14 mouse cellular contexts compared by ENCODE assay signal in the genomic region with DNA sequence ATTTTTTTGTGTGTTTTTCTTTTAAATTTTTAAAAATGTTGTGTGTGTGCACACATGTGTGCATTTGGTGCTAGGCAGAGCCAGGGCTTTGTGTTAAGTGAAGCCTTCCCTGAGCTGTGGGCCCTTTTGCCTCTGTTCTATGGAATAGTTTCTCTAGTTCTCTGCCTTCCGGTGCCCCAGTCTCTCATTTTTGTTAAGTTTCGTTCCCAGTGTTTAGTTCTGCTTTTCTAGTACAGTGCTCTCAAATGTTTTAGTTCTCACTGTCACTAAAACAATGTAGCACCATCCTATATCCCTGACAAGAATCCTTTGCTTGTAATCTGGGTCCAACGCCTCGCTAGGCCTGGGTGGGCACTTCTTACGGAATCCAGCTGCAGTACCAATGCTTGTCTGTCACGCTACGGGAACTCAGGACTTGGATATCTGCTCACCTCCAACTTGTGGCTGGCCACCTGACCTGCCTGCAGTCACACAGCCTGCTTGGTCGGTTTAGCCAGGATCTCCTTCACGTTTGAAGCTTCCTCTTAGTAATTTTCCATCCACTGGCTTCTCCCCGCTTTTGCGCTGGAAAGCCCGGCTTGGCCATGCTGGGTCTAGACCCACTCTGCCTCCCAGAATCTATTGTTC. TPM values are rescaled to one million over a fixed set of nuclear protein-coding genes. Genes with fewer than 3 reads are reported as not detected.
DNase-seq lines count a peak whose midpoint lies in the region; ATAC-seq and TF ChIP-seq lines count a peak whose summit lies in the region.
"Had no signal": no experiment of that assay in that cellular context is flagged by ENCODE, and none has a peak within 500 bp of the region (broad histone marks: within the 10 kb centered on the region; RNA-seq: fewer than 3 reads in every experiment).

No protein-coding gene starts in this region.

- H3K9me3 ChIP-seq in forebrain, embryonic 11.5 days (ENCODE audit: control insufficient read depth, low read length): no peaks in the 10 kb centered on the region
- H3K9me3 ChIP-seq in forebrain, embryonic 16.5 days (ENCODE audit: control insufficient read depth, low read length): no peaks in the 10 kb centered on the region
- H3K9me3 ChIP-seq: forebrain, embryonic 13.5 days; liver, embryonic 13.5 days had no signal

- WGBS in thymus, adult 2 months: 41% methylated on average over 12 of the region's 12 CpGs
- 79% methylated on average over 12 of the region's 12 CpGs for WGBS in small intestine, adult 2 months
- 78% methylated on average over 12 of the region's 12 CpGs for WGBS in forebrain, embryonic 11.5 days
- whole genome bisulfite sequencing in forebrain, embryonic 16.5 days: 78% methylated on average over 12 of the region's 12 CpGs

- no peak overlapping the region for H3K4me2 ChIP-seq in forebrain, embryonic 11.5 days (ENCODE audit: low read depth, low read length, severe bottlenecking)
- no peak overlapping the region for H3K4me2 ChIP-seq in forebrain, embryonic 16.5 days (ENCODE audit: low read length)
- H3K4me2 ChIP-seq: forebrain, embryonic 13.5 days; liver, embryonic 13.5 days had no signal

- TF ChIP-seq CTCF in thymus, adult 2 months (IDR thresholded peaks at IDR 0.05; ENCODE audit: borderline replicate concordance, control insufficient read depth, extremely low read depth, insufficient read depth, low read length, poor library complexity): no peak
- no peak for TF ChIP-seq CTCF in bone marrow macrophage, adult 2 months (IDR thresholded peaks at IDR 0.05; ENCODE audit: low read depth, low read length)
- no peak for TF ChIP-seq CTCF in small intestine, adult 2 months (IDR thresholded peaks at IDR 0.05; ENCODE audit: extremely low read depth, insufficient read length, insufficient replicate concordance, low read depth, low read length)

- ATAC-seq in forebrain, embryonic 11.5 days (replicated peaks; ENCODE audit: low FRiP score): no peak
- no peak for ATAC-seq in forebrain, embryonic 16.5 days
- ATAC-seq: forebrain, embryonic 13.5 days; hindbrain, postnatal 0 days; Patski had no signal

- no peak for TF ChIP-seq POLR2A in thymus, adult 2 months (IDR thresholded peaks at IDR 0.05; ENCODE audit: control insufficient read depth, extremely low read depth, insufficient read depth, low read length, poor library complexity)
- no peak for TF ChIP-seq POLR2A in bone marrow macrophage, adult 2 months (IDR thresholded peaks at IDR 0.05; ENCODE audit: borderline replicate concordance, low read depth, low read length)
- TF ChIP-seq POLR2A in small intestine, adult 2 months (IDR thresholded peaks at IDR 0.05; ENCODE audit: low read depth, low read length): no peak

- H3K27me3 ChIP-seq in thymus, adult 2 months (ENCODE audit: control insufficient read depth, insufficient read depth, low read length): no peaks in the 10 kb centered on the region
- no peaks in the 10 kb centered on the region for H3K27me3 ChIP-seq in small intestine, adult 2 months (ENCODE audit: control insufficient read depth, insufficient read depth, low read length)
- no peaks in the 10 kb centered on the region for H3K27me3 ChIP-seq in forebrain, embryonic 11.5 days (ENCODE audit: control insufficient read depth, insufficient read depth, low read length)
- H3K27me3 ChIP-seq in forebrain, embryonic 16.5 days (replicated peaks; ENCODE audit: control insufficient read depth, insufficient read depth, low read length): no peaks in the 10 kb centered on the region
- H3K27me3 ChIP-seq: forebrain, embryonic 13.5 days; liver, embryonic 13.5 days; Patski had no signal

- H3K36me3 ChIP-seq in thymus, adult 2 months (ENCODE audit: control insufficient read depth, insufficient read depth, low read length): no peaks in the 10 kb centered on the region
- H3K36me3 ChIP-seq in small intestine, adult 2 months (ENCODE audit: control insufficient read depth, insufficient read depth, low read length): no peaks in the 10 kb centered on the region
- H3K36me3 ChIP-seq in forebrain, embryonic 11.5 days (ENCODE audit: control insufficient read depth, insufficient read depth, low read length): no peaks in the 10 kb centered on the region
- H3K36me3 ChIP-seq in forebrain, embryonic 16.5 days (ENCODE audit: control insufficient read depth, insufficient read depth): no peaks in the 10 kb centered on the region
- H3K36me3 ChIP-seq: liver, embryonic 13.5 days had no signal

- no peak overlapping the region for H3K9ac ChIP-seq in forebrain, embryonic 11.5 days (ENCODE audit: low read length)
- no peak overlapping the region for H3K9ac ChIP-seq in forebrain, embryonic 16.5 days (replicated peaks; ENCODE audit: low read depth, low read length)
- H3K9ac ChIP-seq: forebrain, embryonic 13.5 days; liver, embryonic 13.5 days had no signal

- H3K27ac ChIP-seq in thymus, adult 2 months (ENCODE audit: control insufficient read depth, insufficient read depth, low read length): peak overlapping the region; percentile 7; the same call in 1 of the 2 replicates
- peak overlapping the region; percentile 97 for H3K27ac ChIP-seq in bone marrow macrophage, adult 2 months (ENCODE audit: insufficient read depth, low read depth, low read length)
- H3K27ac ChIP-seq in small intestine, adult 2 months (ENCODE audit: insufficient read depth, low read depth, low read length): peak overlapping the region; percentile 24
- H3K27ac ChIP-seq in forebrain, embryonic 11.5 days (ENCODE audit: low read depth, low read length): no peak overlapping the region
- no peak overlapping the region for H3K27ac ChIP-seq in forebrain, embryonic 16.5 days (ENCODE audit: low read length)
- H3K27ac ChIP-seq: forebrain, embryonic 13.5 days; hindbrain, postnatal 0 days; liver, embryonic 13.5 days had no signal

- no peak overlapping the region for H3K4me3 ChIP-seq in thymus, adult 2 months (ENCODE audit: control insufficient read depth, insufficient read depth, low read length)
- H3K4me3 ChIP-seq in bone marrow macrophage, adult 2 months (ENCODE audit: insufficient read depth, low read length): peak overlapping the region; percentile 11; the same call in 1 of the 2 replicates
- no peak overlapping the region for H3K4me3 ChIP-seq in small intestine, adult 2 months (ENCODE audit: low read depth, low read length)
- H3K4me3 ChIP-seq in forebrain, embryonic 11.5 days (ENCODE audit: low read depth, low read length): no peak overlapping the region
- H3K4me3 ChIP-seq in forebrain, embryonic 16.5 days (replicated peaks; ENCODE audit: low read length): no peak overlapping the region
- H3K4me3 ChIP-seq: forebrain, embryonic 13.5 days; liver, embryonic 13.5 days; myocyte had no signal

- peaks cover 30% of the 10 kb centered on the region for H3K4me1 ChIP-seq in thymus, adult 2 months (replicated peaks; ENCODE audit: control insufficient read depth, insufficient read depth, low read length)
- peaks cover 38% of the 10 kb centered on the region for H3K4me1 ChIP-seq in bone marrow macrophage, adult 2 months (ENCODE audit: control insufficient read depth, insufficient read depth, low read length)
- peaks cover 15% of the 10 kb centered on the region for H3K4me1 ChIP-seq in small intestine, adult 2 months (ENCODE audit: control insufficient read depth, insufficient read depth, insufficient read length, low read length)
- H3K4me1 ChIP-seq in forebrain, embryonic 11.5 days (replicated peaks; ENCODE audit: control insufficient read depth, insufficient read depth, low read length): no peaks in the 10 kb centered on the region
- H3K4me1 ChIP-seq in forebrain, embryonic 16.5 days (replicated peaks; ENCODE audit: control insufficient read depth, insufficient read depth, low read length): no peaks in the 10 kb centered on the region
- H3K4me1 ChIP-seq: forebrain, embryonic 13.5 days had no signal

- no peak for DNase-seq in thymus, adult 2 months
- DNase-seq in thymus, adult 18-20 months: no peak
- peak; percentile 49 to 78 for DNase-seq in kidney, postnatal 25 days
- DNase-seq in forebrain, embryonic 11.5 days (ENCODE audit: low spot score): no peak
- no peak for DNase-seq in right cerebral cortex, postnatal 36 days (ENCODE audit: low spot score in 2 of 2)
- DNase-seq: liver, embryonic 13.5 days; thymus, postnatal 25 days had no signal

RNA-seq across cellular contexts. Expression of a gene that starts 8.2 kb away (rescaled TPM):
- 113 and 118 TPM in 2 replicates for polyA plus RNA-seq in thymus, adult 2 months (2012; rRNA removed)
- 133 and 140 TPM in 2 replicates for polyA plus RNA-seq in bone marrow macrophage, adult 2 months (2012; ENCODE audit: insufficient read depth, insufficient read length, missing spikeins)
- 79.2 and 124 TPM in 2 replicates for polyA plus RNA-seq in small intestine, adult 2 months (2012; rRNA removed)
- 117 and 119 TPM in 2 replicates for polyA plus RNA-seq in forebrain, embryonic 11.5 days (2014; fragmentation: Nextera tagmentation; extraction: Ambion mirVana)
- polyA plus RNA-seq in forebrain, embryonic 16.5 days (2015; fragmentation: Nextera tagmentation; extraction: Ambion mirVana): 135 and 146 TPM in 2 replicates

RNA-seq across cellular contexts. Expression of a gene that starts 29.8 kb away (rescaled TPM):
- 12.2 and 13.9 TPM in 2 replicates for polyA plus RNA-seq in thymus, adult 2 months (2012; rRNA removed)
- 13.6 and 16.6 TPM in 2 replicates for polyA plus RNA-seq in bone marrow macrophage, adult 2 months (2012; ENCODE audit: insufficient read depth, insufficient read length, missing spikeins)
- polyA plus RNA-seq in small intestine, adult 2 months (2012; rRNA removed): 2.2 and 2.9 TPM in 2 replicates
- polyA plus RNA-seq in forebrain, embryonic 11.5 days (2014; fragmentation: Nextera tagmentation; extraction: Ambion mirVana): 27.9 and 29.9 TPM in 2 replicates
- 12.3 and 15.5 TPM in 2 replicates for polyA plus RNA-seq in forebrain, embryonic 16.5 days (2015; fragmentation: Nextera tagmentation; extraction: Ambion mirVana)

RNA-seq across cellular contexts. Expression of a gene that starts 57.3 kb away (rescaled TPM):
- not detected in 2 replicates for polyA plus RNA-seq in thymus, adult 2 months (2012; rRNA removed)
- not detected in 2 replicates for polyA plus RNA-seq in bone marrow macrophage, adult 2 months (2012; ENCODE audit: insufficient read depth, insufficient read length, missing spikeins)
- polyA plus RNA-seq in small intestine, adult 2 months (2012; rRNA removed): not detected in 2 replicates
- polyA plus RNA-seq in forebrain, embryonic 11.5 days (2014; fragmentation: Nextera tagmentation; extraction: Ambion mirVana): not detected in 2 replicates
- polyA plus RNA-seq in forebrain, embryonic 16.5 days (2015; fragmentation: Nextera tagmentation; extraction: Ambion mirVana): not detected in 2 replicates
- polyA plus RNA-seq: forebrain, embryonic 13.5 days; hindbrain, postnatal 0 days; myocyte; Patski had no signal

Comparison
In these comparisons a context has a peak if more than half of its experiments do, and no peak if none do; other contexts are left out.
1. DNase-seq: peak in kidney, postnatal 25 days (2 of 2); none in thymus, adult 2 months (single experiment), thymus, adult 18-20 months (0 of 2), forebrain, embryonic 11.5 days (single experiment) and right cerebral cortex, postnatal 36 days (0 of 2).
2. H3K27ac ChIP-seq: peak in thymus, adult 2 months (single experiment), bone marrow macrophage, adult 2 months (single experiment) and small intestine, adult 2 months (single experiment); none in forebrain, embryonic 11.5 days (single experiment) and forebrain, embryonic 16.5 days (single experiment).